Mouse (Mus musculus): Measurements from ENCODE around the gene Tle6.

DNA sequence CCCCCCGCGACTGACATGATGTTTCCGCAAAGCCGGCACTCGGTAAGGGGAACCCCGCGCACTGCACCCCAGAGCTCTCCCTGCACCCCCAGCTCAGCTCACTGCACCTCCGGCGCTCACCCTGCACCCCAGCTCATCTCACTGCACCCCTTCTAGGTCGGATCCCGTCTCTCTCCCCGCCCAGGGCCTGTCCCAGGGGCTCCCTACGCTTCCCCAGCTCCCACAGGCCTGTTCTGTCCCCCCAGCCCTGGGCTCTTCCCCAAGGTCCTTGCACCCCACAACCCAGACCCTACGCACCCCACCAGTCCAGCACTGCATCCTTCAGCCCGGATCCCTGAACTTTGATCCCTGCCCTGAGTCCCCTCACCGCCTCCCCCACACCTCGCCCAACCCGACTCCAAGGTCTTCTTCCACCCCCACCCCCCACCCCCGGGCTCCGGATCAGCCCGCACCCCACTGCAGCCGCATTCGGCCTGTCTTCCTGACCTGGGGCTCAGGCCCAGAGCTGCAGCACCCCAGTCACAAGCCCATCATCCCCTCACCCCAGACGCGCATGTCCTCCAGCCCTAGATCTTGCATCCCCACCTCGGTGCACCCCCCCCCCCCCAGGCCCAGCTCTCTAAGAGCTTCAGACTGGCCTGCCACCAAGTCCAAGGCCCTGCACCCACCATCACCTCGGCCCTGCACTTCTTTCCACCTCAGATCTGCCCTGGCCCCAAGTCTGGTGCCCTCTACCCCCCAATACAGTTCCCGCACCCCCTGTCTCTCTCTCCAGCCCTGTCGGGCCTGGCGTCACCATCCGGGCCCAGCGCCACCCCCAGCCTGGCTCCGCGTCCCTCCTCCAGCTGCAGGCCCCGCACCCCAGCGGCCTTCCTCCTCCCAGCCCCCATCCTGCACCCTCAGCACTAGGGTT is 41.0 kb downstream of the Tle6 start:
- TF ChIP-seq CTCF (IDR thresholded peaks at IDR 0.05; ENCODE audit: low read depth, low read length): no peak
- no peak for TF ChIP-seq GATA1 (IDR thresholded peaks at IDR 0.05; ENCODE audit: borderline replicate concordance, low read length)
- TF ChIP-seq POLR2AphosphoS5 (IDR thresholded peaks at IDR 0.05; ENCODE audit: insufficient replicate concordance, low read depth, low read length): no peak
- TF ChIP-seq TAL1 (conservative IDR thresholded peaks at IDR 0.05; ENCODE audit: low read depth, low read length): no peak
- TF ChIP-seq GATA2 (IDR thresholded peaks at IDR 0.05; ENCODE audit: borderline replicate concordance, low read depth, low read length): no peak
